Mouse (Mus musculus) neutrophil, adult 65 days (primary cell): ENCODE data around the gene Gm8180. TPM values are rescaled to one million over a fixed set of nuclear protein-coding genes. Genes with fewer than 3 reads are reported as not detected.

Experiments used
- total RNA-seq: library from RNA; stranded (reverse); gene quantifications from 2 replicates; pipeline ENCODE4 v1.2.4, GENCODE M21; 2023

The Gm8180 gene
- total RNA-seq, result not detected in 2 replicates

DNA sequence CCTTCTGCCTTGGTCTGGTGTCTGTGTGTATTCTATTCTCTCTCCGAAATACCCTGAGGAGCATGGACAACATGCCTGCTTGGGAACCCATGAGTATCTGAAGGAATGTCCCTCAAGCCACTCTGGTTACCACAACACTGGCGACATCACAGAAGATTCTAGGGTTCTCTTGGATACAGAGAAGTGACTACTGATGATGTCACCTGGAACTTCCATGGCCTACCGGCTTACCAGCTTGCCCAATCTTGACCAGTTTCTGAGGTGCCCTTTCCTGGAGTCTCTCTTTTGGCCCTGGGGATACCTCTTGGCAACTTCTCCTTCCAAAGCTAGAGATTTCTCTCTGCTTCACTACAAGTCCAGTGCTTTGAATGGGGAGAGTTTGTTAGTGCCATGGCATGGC, at the start of gene Gm8180:
Gene Gm8180, minus strand, starts transcription at position 101 of the 400 bp plus-strand sequence.

GRCm38 (mm10) chr14:43747566-43747965, 37.0 kb downstream of the Gm8180 start, which contains the start of gene Gm6526:
Gene Gm6526, plus strand, starts transcription at chr14:43747866.

Other genes with a start within 250 kb of the Gm8180 start
- gene Gm5799, start 241.2 kb downstream of the Gm8180 start, total RNA-seq, result not detected in 2 replicates
- gene Gm17654, start 205.6 kb downstream of the Gm8180 start, total RNA-seq, result not detected in 2 replicates
- not detected in 2 replicates for gene Gm10375, start 176.7 kb downstream of the Gm8180 start, total RNA-seq
- gene Gm8165, start 107.5 kb downstream of the Gm8180 start, total RNA-seq, result not detected in 2 replicates
- gene Gm7324, start 86.9 kb downstream of the Gm8180 start, total RNA-seq, result 1.2 TPM in 1 of 2 replicates, not detected in the other
- not detected in 2 replicates for gene Gm16506, start 57.3 kb downstream of the Gm8180 start, total RNA-seq
- gene Gm6526, start 36.9 kb downstream of the Gm8180 start, total RNA-seq, result not detected in 2 replicates
- 6.3 and 15.0 TPM in 2 replicates for gene Ear1, start 90.8 kb upstream of the Gm8180 start, total RNA-seq
- gene Ear10, start 138.8 kb upstream of the Gm8180 start, total RNA-seq, result not detected in 2 replicates
- 0.18 TPM in 1 of 2 replicates, not detected in the other for gene Gm8113, start 140.6 kb upstream of the Gm8180 start, total RNA-seq
- gene Ang5, start 172.3 kb upstream of the Gm8180 start, total RNA-seq, result not detected in 2 replicates
- gene Ang6, start 217.5 kb upstream of the Gm8180 start, total RNA-seq, result not detected in 2 replicates